Mouse (Mus musculus): ENCODE results near the gene Selenbp2.
"Not testable (repeated sequence)": the region's sequence is repeated elsewhere in the genome, so short reads cannot be mapped to it uniquely, and the experiment has no call there.

GRCm38 (mm10) chr3:94693874-94694273 lies 518 bp downstream of the Selenbp2 start:
- not testable (repeated sequence) for TF ChIP-seq CTCF (IDR thresholded peaks at IDR 0.05; ENCODE audit: control insufficient read depth, insufficient read depth, insufficient replicate concordance, low read depth, low read length); POLR2A (IDR thresholded peaks at IDR 0.05; ENCODE audit: control insufficient read depth, low read depth, low read length)

Measured in testis, adult 2 months (tissue).